Comparison of ENCODE assay signal across 31 mouse cellular contexts in the genomic region with DNA sequence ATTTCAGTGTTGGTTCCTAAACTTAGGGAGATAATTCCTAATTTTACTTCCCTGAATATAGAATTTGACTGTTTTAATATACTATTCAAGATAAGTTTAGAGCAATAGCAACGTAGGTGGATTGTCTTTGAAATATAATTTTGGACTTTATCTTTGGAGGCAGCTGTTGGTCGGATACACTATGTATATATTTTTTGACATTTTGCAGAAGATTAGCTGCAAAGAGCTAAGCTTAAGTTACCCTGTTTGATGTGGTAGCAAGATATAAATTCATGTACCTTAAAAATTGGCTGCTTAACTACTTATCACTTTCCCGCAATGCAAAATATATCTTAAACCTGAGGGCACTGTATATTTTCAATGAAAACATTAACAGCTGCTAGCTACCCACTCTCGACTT.
"Had no signal": no experiment of that assay in that cellular context is flagged by ENCODE, and none has a peak within 500 bp of the region (broad histone marks: within the 10 kb centered on the region; RNA-seq: fewer than 3 reads in every experiment).

No protein-coding gene starts in this region.

- H3K9me3 ChIP-seq: heart, embryonic 10.5 days; heart, embryonic 12.5 days; heart, embryonic 13.5 days; heart, embryonic 15.5 days; hindbrain, embryonic 10.5 days; hindbrain, embryonic 12.5 days; hindbrain, embryonic 13.5 days; hindbrain, embryonic 15.5 days; intestine, embryonic 15.5 days; kidney, embryonic 15.5 days had no signal

- H3K27me3 ChIP-seq: heart, embryonic 12.5 days; heart, embryonic 13.5 days; heart, embryonic 15.5 days; hindbrain, embryonic 12.5 days; hindbrain, embryonic 13.5 days; hindbrain, embryonic 15.5 days; intestine, embryonic 15.5 days; kidney, embryonic 15.5 days had no signal

- H3K4me1 ChIP-seq: heart, embryonic 10.5 days; heart, embryonic 12.5 days; heart, embryonic 13.5 days; heart, embryonic 15.5 days; hindbrain, embryonic 10.5 days; hindbrain, embryonic 12.5 days; hindbrain, embryonic 13.5 days; hindbrain, embryonic 15.5 days; intestine, embryonic 15.5 days; kidney, embryonic 15.5 days had no signal

- H3K4me3 ChIP-seq: heart, embryonic 10.5 days; heart, embryonic 12.5 days; heart, embryonic 13.5 days; heart, embryonic 15.5 days; hindbrain, embryonic 10.5 days; hindbrain, embryonic 12.5 days; hindbrain, embryonic 13.5 days; hindbrain, embryonic 15.5 days; intestine, embryonic 15.5 days; kidney, embryonic 15.5 days; layer of hippocampus, adult 2 months; left cerebral cortex, adult 2 months had no signal

- H3K36me3 ChIP-seq: heart, embryonic 10.5 days; heart, embryonic 12.5 days; heart, embryonic 13.5 days; heart, embryonic 15.5 days; hindbrain, embryonic 10.5 days; hindbrain, embryonic 12.5 days; hindbrain, embryonic 13.5 days; hindbrain, embryonic 15.5 days; intestine, embryonic 15.5 days; kidney, embryonic 15.5 days had no signal

- H3K9ac ChIP-seq: heart, embryonic 12.5 days; heart, embryonic 13.5 days; heart, embryonic 15.5 days; hindbrain, embryonic 12.5 days; hindbrain, embryonic 13.5 days; hindbrain, embryonic 14.5 days; hindbrain, embryonic 15.5 days; intestine, embryonic 15.5 days; kidney, embryonic 15.5 days had no signal

- DNase-seq: heart, postnatal 10 days; heart, postnatal 14 days; heart, postnatal 36 days; heart, postnatal 4 days; kidney, adult 11 months; kidney, adult 18-20 months; kidney, adult 2 months; kidney, adult 8-10 months; kidney, adult 9 months; kidney, postnatal 10 days; kidney, postnatal 14 days; kidney, postnatal 25 days; kidney, postnatal 36 days; kidney, postnatal 4 days; layer of hippocampus, adult 9-11 months; layer of hippocampus, postnatal 36 days had no signal

- H3K27ac ChIP-seq: heart, embryonic 10.5 days; heart, embryonic 13.5 days; heart, embryonic 15.5 days; hindbrain, embryonic 10.5 days; hindbrain, embryonic 12.5 days; hindbrain, embryonic 13.5 days; hindbrain, embryonic 14.5 days; hindbrain, embryonic 15.5 days; hindbrain, postnatal 0 days; intestine, embryonic 15.5 days; kidney, embryonic 15.5 days; kidney, postnatal 0 days; layer of hippocampus, adult 2 months; left cerebral cortex, adult 2 months had no signal
